Mouse (Mus musculus) liver, adult 2 months (tissue): ENCODE measurements around the gene Arhgap44.

Experiments used
- CTCF ChIP-seq: fragments of 200-500 bp; IDR thresholded peaks from 2 replicates; pipeline ENCODE4 v1.5.1; 2011; ENCODE audit warnings: low read depth, low read length, control low read depth
- POLR2A ChIP-seq: fragments of 200-500 bp; IDR thresholded peaks from 2 replicates; pipeline ENCODE4 v1.6.1; 2011; ENCODE audit warnings: low read length, control low read depth; ENCODE audit not compliant: insufficient read depth; ENCODE audit errors: extremely low read depth

- TF ChIP-seq CTCF (no peak), POLR2A (no peak)
Observed at GRCm38 (mm10) chr11:65028049-65028448, 134.7 kb downstream of the Arhgap44 start.
